Mouse (Mus musculus): ENCODE measurements around the gene Trem3.

The Trem3 gene

GRCm38 (mm10) chr17:48272158-48272557, 24.6 kb downstream of the Trem3 start:
- DNase-seq (ENCODE audit: low spot score), result no peak

GRCm38 (mm10) chr17:48272598-48272997, 25.0 kb downstream of the Trem3 start:
- DNase-seq (ENCODE audit: low spot score), result no peak

- no peak for DNase-seq (ENCODE audit: low spot score)
These were observed 26.5 kb downstream of the Trem3 start for GRCm38 (mm10) chr17:48274098-48274497.

- peak; percentile 19 for DNase-seq (ENCODE audit: low spot score)
These were observed 27.3 kb downstream of the Trem3 start for GRCm38 (mm10) chr17:48274885-48275284.

- DNase-seq (ENCODE audit: low spot score), result no peak
These were observed 28.2 kb downstream of the Trem3 start for GRCm38 (mm10) chr17:48275736-48276135.

- no peak for DNase-seq (ENCODE audit: low spot score)
These were observed 30.8 kb downstream of the Trem3 start for GRCm38 (mm10) chr17:48278381-48278780.

- DNase-seq (ENCODE audit: low spot score), result no peak
These were observed 31.4 kb downstream of the Trem3 start for GRCm38 (mm10) chr17:48279002-48279401.

GRCm38 (mm10) chr17:48280943-48281738, 33.6 kb downstream of the Trem3 start:
- no peak for DNase-seq (ENCODE audit: low spot score)

- DNase-seq (ENCODE audit: low spot score), result no peak
These were observed 34.1 kb downstream of the Trem3 start for GRCm38 (mm10) chr17:48281739-48282085.

GRCm38 (mm10) chr17:48286765-48287164, 39.2 kb downstream of the Trem3 start:
- DNase-seq (ENCODE audit: low spot score), result no peak

- DNase-seq (ENCODE audit: low spot score), result no peak
These were observed 39.7 kb downstream of the Trem3 start for GRCm38 (mm10) chr17:48287276-48287675.

- no peak for DNase-seq (ENCODE audit: low spot score)
These were observed 46.1 kb downstream of the Trem3 start for GRCm38 (mm10) chr17:48293500-48294194.

GRCm38 (mm10) chr17:48299203-48299602, 51.6 kb downstream of the Trem3 start, which contains the start of gene Treml2:
Treml2 (plus strand) TSS chr17:48299498.
- DNase-seq (ENCODE audit: low spot score), result no peak

GRCm38 (mm10) chr17:48299756-48300155, 52.2 kb downstream of the Trem3 start:
- DNase-seq (ENCODE audit: low spot score), result no peak

GRCm38 (mm10) chr17:48300199-48300598, 52.6 kb downstream of the Trem3 start:
- DNase-seq (ENCODE audit: low spot score), result no peak

GRCm38 (mm10) chr17:48300861-48301260, 53.3 kb downstream of the Trem3 start:
- DNase-seq (ENCODE audit: low spot score), result no peak

GRCm38 (mm10) chr17:48301792-48302191, 54.2 kb downstream of the Trem3 start:
- DNase-seq (ENCODE audit: low spot score), result no peak

Data from ovary, adult 18-20 months (tissue).